Mouse (Mus musculus) embryonic facial prominence, embryonic 11.5 days (tissue): ENCODE results near the gene Med23. TPM values are rescaled to one million over a fixed set of nuclear protein-coding genes. Genes with fewer than 3 reads are reported as not detected.

Source experiments
- ATAC-seq: fragments of 200-750 bp; cut with Nextera tagmentation; replicated peaks from 2 replicates; pipeline ENCODE4 v1.8.0; 2017; ENCODE audit warnings: low read depth; ENCODE audit not compliant: insufficient number of reproducible peaks, low FRiP score, low TSS enrichment
- DNase-seq: peaks from one replicate; pipeline ENCODE4 v3.0.0-alpha.2; 2015; ENCODE audit warnings: low spot score
- H3K27ac ChIP-seq: fragments of 300-500 bp; sonication (generic); replicated peaks from 2 replicates; pipeline ENCODE4 v1.5.1; 2014; ENCODE audit warnings: mild to moderate bottlenecking, low read depth, low read length, control low read depth
- H3K27me3 ChIP-seq: fragments of 300-500 bp; sonication (generic); 2 replicates; pipeline ENCODE4 v1.6.1; 2014; ENCODE audit warnings: mild to moderate bottlenecking, low read length, moderate library complexity, mixed read lengths; ENCODE audit not compliant: control insufficient read depth, insufficient read depth
- H3K36me3 ChIP-seq: fragments of 300-500 bp; sonication (generic); replicated peaks from 2 replicates; pipeline ENCODE4 v1.6.1; 2014; ENCODE audit warnings: low read depth, mild to moderate bottlenecking, low read length, moderate library complexity, mixed read lengths; ENCODE audit not compliant: control insufficient read depth, insufficient read depth
- H3K4me1 ChIP-seq: fragments of 300-500 bp; sonication (generic); 2 replicates; pipeline ENCODE4 v1.6.1; 2014; ENCODE audit warnings: low read length, mixed read lengths; ENCODE audit not compliant: control insufficient read depth, insufficient read depth
- H3K4me2 ChIP-seq: fragments of 300-500 bp; sonication (generic); 2 replicates; pipeline ENCODE4 v1.6.1; 2014; ENCODE audit warnings: low read depth, mild to moderate bottlenecking, control low read depth, low read length, moderate library complexity
- H3K4me3 ChIP-seq: fragments of 300-500 bp; sonication (generic); 2 replicates; pipeline ENCODE4 v1.5.1; 2014; ENCODE audit warnings: low read depth, low read length, control low read depth
- H3K9ac ChIP-seq: fragments of 300-500 bp; sonication (generic); replicated peaks from 2 replicates; pipeline ENCODE4 v1.6.1; 2014; ENCODE audit warnings: mild to moderate bottlenecking, control low read depth, low read length
- H3K9me3 ChIP-seq: fragments of 300-500 bp; sonication (generic); replicated peaks from 2 replicates; pipeline ENCODE4 v1.6.1; 2016; ENCODE audit warnings: mild to moderate bottlenecking, low read length, inconsistent platforms, mixed read lengths; ENCODE audit not compliant: control insufficient read depth
- WGBS: fragments of 180-500 bp; shearing (Covaris S2); extraction: QIAGEN DNeasy Blood & Tissue Kit; methylation state at CpG from one replicate; pipeline ENCODE4 v1.1.7; 2014; 5-methylcytosine and 5-hydroxymethylcytosine counted together
- polyA plus RNA-seq: library from polyadenylated mRNA; unstranded; fragments of >200 nt; fragmentation: Nextera tagmentation; extraction: Ambion mirVana; gene quantifications from 2 replicates; pipeline ENCODE4 v1.2.1, GENCODE M21; 2014

Gene Med23
- polyA plus RNA-seq, 1 experiment from 2014 or later, result 35.6 TPM

- H3K4me2 ChIP-seq, result no peak overlapping the region
- H3K4me1 ChIP-seq, result no peaks in the 10 kb centered on the region; the same call in 1 of the 2 replicates
- H3K9me3 ChIP-seq, result no peaks in the 10 kb centered on the region
- no peak overlapping the region for H3K9ac ChIP-seq
- H3K4me3 ChIP-seq, result no peak overlapping the region
- H3K27ac ChIP-seq, result no peak overlapping the region
- DNase-seq (no peak), ATAC-seq (no peak)
- H3K27me3 ChIP-seq, result no peaks in the 10 kb centered on the region
- 36% methylated on average over 10 of the region's 10 CpGs for WGBS
- H3K36me3 ChIP-seq, result no peaks in the 10 kb centered on the region
Observed at GRCm38 (mm10) chr10:24926380-24926779, 56.6 kb downstream of the Med23 start.

GRCm38 (mm10) chr10:24926962-24927720, 57.4 kb downstream of the Med23 start, which contains the start of gene Arg1:
Gene Arg1 (minus strand): TSS chr10:24927484.
- no peaks in the 10 kb centered on the region for H3K27me3 ChIP-seq

GRCm38 (mm10) chr10:24928072-24928471, 58.3 kb downstream of the Med23 start:
- DNase-seq (peak; percentile 13), ATAC-seq (no peak)
- Histone ChIP-seq H3K4me1 (no peaks in the 10 kb centered on the region; the same call in 1 of the 2 replicates), H3K9ac (no peak overlapping the region), H3K9me3 (no peaks in the 10 kb centered on the region), H3K36me3 (no peaks in the 10 kb centered on the region), H3K4me2 (no peak overlapping the region; the same call in 1 of the 2 replicates), H3K27ac (no peak overlapping the region), H3K27me3 (no peaks in the 10 kb centered on the region), H3K4me3 (no peak overlapping the region)
- WGBS, result 22% methylated on average over 12 of the region's 12 CpGs

More at GRCm38 (mm10) chr10:24926962-24927720, 57.4 kb downstream of the Med23 start, which contains the start of gene Arg1:
- H3K4me1 ChIP-seq, result no peaks in the 10 kb centered on the region; the same call in 1 of the 2 replicates
- 24% methylated on average over 14 of the region's 14 CpGs for WGBS
- no peaks in the 10 kb centered on the region for H3K36me3 ChIP-seq
- H3K4me3 ChIP-seq, result no peak within 1 kb of the TSS
- DNase-seq, result peak; percentile 84
- no peaks in the 10 kb centered on the region for H3K9me3 ChIP-seq
- 0 out of 2 replicates have a peak, but pooled peaks have one; percentile 25 for ATAC-seq
- H3K9ac ChIP-seq, result no peak within 1 kb of the TSS
- H3K27ac ChIP-seq, result no peak within 1 kb of the TSS
- H3K4me2 ChIP-seq, result no peak within 1 kb of the TSS; the same call in 1 of the 2 replicates

GRCm38 (mm10) chr10:24930143-24930542, 60.4 kb downstream of the Med23 start:
- no peak overlapping the region for H3K4me3 ChIP-seq
- H3K4me1 ChIP-seq, result no peaks in the 10 kb centered on the region; the same call in 1 of the 2 replicates
- WGBS, result 82% methylated on average over 6 of the region's 6 CpGs

GRCm38 (mm10) chr10:24947871-24948270, 78.1 kb downstream of the Med23 start:
- no peak for DNase-seq
- H3K27ac ChIP-seq, result no peak overlapping the region
- no peaks in the 10 kb centered on the region for H3K27me3 ChIP-seq
- H3K4me1 ChIP-seq, result no peaks in the 10 kb centered on the region
- no peak for ATAC-seq
- no peak overlapping the region for H3K4me2 ChIP-seq
- H3K36me3 ChIP-seq, result no peaks in the 10 kb centered on the region
- H3K9me3 ChIP-seq, result no peaks in the 10 kb centered on the region
- H3K4me3 ChIP-seq, result no peak overlapping the region
- WGBS, result 89% methylated on average over 3 of the region's 3 CpGs
- H3K9ac ChIP-seq, result no peak overlapping the region

More at GRCm38 (mm10) chr10:24930143-24930542, 60.4 kb downstream of the Med23 start:
- Histone ChIP-seq H3K9me3 (no peaks in the 10 kb centered on the region), H3K9ac (no peak overlapping the region), H3K27me3 (no peaks in the 10 kb centered on the region), H3K4me2 (no peak overlapping the region), H3K36me3 (no peaks in the 10 kb centered on the region), H3K27ac (no peak overlapping the region)
- DNase-seq (no peak), ATAC-seq (no peak)

- no peaks in the 10 kb centered on the region for H3K27me3 ChIP-seq
- no peaks in the 10 kb centered on the region for H3K36me3 ChIP-seq
- no peak overlapping the region for H3K4me2 ChIP-seq
- DNase-seq, result no peak
- no peak for ATAC-seq
- no peaks in the 10 kb centered on the region for H3K9me3 ChIP-seq
- no peak overlapping the region for H3K4me3 ChIP-seq
- WGBS, result 69% methylated on average over 8 of the region's 8 CpGs
- no peak overlapping the region for H3K27ac ChIP-seq
- H3K9ac ChIP-seq, result no peak overlapping the region
- H3K4me1 ChIP-seq, result no peaks in the 10 kb centered on the region
Observed at GRCm38 (mm10) chr10:24948278-24948677, 78.5 kb downstream of the Med23 start.

GRCm38 (mm10) chr10:24950223-24950622, 80.4 kb downstream of the Med23 start:
- no peak overlapping the region for H3K9ac ChIP-seq
- no peak for DNase-seq
- H3K4me2 ChIP-seq, result no peak overlapping the region
- no peaks in the 10 kb centered on the region for H3K4me1 ChIP-seq
- no peak for ATAC-seq
- WGBS, result 75% methylated on average over 4 of the region's 4 CpGs
- H3K27me3 ChIP-seq, result no peaks in the 10 kb centered on the region
- H3K27ac ChIP-seq, result no peak overlapping the region
- H3K9me3 ChIP-seq, result no peaks in the 10 kb centered on the region
- H3K4me3 ChIP-seq, result no peak overlapping the region
- H3K36me3 ChIP-seq, result no peaks in the 10 kb centered on the region

- H3K36me3 ChIP-seq, result no peaks in the 10 kb centered on the region
- DNase-seq (no peak), ATAC-seq (no peak)
- no peaks in the 10 kb centered on the region for H3K9me3 ChIP-seq
- no peak overlapping the region for H3K27ac ChIP-seq
- H3K9ac ChIP-seq, result no peak overlapping the region
- no peak overlapping the region for H3K4me3 ChIP-seq
- no peaks in the 10 kb centered on the region for H3K27me3 ChIP-seq
- H3K4me2 ChIP-seq, result no peak overlapping the region
- 89% methylated on average over 8 of the region's 8 CpGs for WGBS
- H3K4me1 ChIP-seq, result no peaks in the 10 kb centered on the region
Observed at GRCm38 (mm10) chr10:24951575-24951974, 81.8 kb downstream of the Med23 start.
